Mouse (Mus musculus) urinary bladder, adult 2 months (tissue): ENCODE data around the gene Cym. TPM values are rescaled to one million over a fixed set of nuclear protein-coding genes. Genes with fewer than 3 reads are reported as not detected.

Experiments used
- DNase-seq: peaks from one replicate; pipeline ENCODE4 v3.0.0; 2022; ENCODE audit warnings: low spot score
- polyA plus RNA-seq: library from polyadenylated mRNA; depleted of rRNA; stranded (reverse); fragments of >200 nt; gene quantifications from 2 replicates; pipeline ENCODE4 v1.2.3, GENCODE M21; 2012

Gene Cym
- polyA plus RNA-seq, 1 experiment: not detected

DNA sequence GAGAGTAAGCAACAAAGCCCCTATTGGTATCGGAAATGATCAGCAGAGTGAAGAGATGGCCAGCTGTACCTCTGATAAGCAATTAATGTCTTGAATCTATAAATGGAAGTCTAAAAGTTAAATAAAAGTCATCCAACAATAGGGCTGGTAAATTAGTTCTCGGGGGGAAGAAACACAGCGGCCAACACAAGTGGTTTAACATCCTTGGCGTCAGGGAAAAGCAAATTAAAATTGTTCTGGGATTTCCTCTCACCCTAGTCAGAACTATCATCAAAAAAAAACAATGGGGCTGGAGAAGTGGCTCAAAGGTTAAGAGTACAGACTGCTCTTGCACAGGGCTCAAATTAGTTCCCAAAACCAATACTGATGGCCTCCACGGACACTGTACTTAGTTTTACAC lies 4.3 kb upstream of the Cym start:
- no peak for DNase-seq

DNA sequence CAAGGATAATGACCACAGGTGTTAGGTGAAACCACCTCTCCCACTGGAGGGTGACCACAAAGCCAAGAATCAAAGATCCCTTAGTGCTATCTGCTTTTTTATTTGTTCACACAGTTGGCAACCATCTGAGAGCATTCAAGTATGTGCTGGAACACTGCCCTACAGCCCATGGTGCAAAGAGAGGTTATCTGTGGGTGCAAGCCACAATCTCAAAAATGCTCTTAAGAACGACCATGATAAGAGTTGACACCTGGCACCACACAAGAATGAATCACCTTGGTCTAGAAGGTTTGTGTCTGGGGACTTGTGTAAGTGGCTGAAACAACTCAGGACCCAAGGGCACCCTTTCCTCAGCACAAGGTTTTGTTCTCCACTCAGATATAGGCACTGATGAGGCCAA lies 1.7 kb upstream of the Cym start:
- no peak for DNase-seq

DNA sequence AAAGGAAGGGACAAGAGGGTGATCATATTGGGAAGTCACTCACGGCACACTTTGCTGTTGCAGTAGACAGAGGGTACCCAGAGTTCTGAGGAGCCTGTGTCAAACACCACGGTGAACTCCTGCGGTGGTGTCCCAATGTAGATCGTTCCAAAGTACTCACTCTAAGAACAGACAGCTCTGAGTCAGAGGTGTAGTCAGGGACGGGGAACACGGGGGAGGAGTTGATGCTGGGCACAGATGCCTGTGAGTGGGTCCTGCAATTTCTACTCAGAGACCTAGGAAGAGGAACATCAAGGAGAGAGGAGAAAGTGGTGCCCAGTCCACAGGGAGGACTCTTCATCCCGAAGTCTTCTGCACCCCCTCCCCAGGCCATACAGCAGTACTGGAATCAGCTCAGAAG lies 3.0 kb downstream of the Cym start:
- DNase-seq: no peak

DNA sequence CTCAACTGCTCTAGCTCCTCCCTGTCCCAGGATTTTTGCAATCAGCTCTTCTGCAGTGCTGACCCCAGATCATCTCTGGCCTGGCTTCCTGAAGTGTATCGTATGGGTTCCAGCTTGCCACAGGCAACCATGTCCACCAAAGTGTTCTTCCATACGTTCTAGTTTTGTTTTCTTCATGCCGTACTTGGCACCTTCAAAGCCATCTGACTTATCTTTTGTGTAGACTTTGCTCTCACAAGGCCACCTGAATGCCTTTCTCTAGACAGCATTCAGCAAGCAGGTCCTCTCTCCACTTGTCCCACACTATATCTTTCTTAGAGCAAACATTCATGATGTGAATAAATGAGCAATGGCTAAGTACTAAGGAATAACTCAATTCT lies 4.4 kb downstream of the Cym start:
- DNase-seq: no peak

DNA sequence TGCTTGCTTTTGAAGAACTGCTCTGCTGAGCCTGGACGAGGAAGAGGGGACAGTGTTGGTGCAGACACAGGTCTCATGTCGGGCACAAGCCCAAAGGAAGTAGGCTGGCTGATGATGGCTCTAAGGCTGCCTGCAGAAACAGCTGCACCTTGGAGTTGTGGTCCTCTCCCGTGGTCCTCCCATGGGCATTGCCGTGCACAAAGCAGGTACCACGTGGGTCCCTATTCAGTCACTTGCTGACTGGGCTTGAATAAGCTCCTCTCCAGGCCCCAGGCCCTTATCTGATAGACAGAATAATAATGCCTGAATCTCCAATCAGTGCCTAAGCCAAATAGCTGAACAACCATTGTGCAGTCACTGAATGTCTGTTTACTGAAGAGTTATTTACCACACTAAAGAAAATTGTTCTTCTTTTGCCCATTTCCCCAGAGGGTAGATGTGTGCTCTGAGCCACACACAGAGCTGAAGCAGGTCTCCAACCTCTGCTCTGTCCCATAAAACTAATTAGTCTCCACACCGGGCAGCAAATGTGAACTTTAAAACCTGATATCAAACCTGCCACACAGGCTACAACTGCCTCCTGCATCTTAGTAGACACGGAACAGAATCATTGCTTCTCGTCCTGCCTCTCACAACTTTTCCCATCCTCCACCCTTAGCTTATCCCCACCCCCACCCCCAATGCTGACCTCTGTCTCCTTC lies 5.0 kb downstream of the Cym start:
- no peak for DNase-seq

DNA sequence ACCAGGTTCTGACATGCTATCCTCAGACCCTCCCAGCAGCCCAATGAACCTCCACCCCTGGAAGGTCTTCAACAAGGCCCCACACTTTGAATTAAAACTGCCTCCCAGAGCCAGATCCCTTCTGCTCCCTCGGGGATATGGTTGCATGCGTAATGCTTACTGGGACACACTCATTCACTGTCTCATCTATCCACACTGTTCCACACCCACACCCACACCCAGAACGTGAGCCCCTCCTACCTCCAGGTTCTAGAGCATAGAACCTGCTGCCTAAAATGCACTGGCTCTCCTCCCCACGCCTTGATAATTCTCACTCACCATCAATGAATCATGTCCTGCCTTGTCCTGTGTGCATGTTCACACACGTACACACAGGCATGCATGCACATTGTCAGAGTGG lies 6.9 kb downstream of the Cym start:
- no peak for DNase-seq

DNA sequence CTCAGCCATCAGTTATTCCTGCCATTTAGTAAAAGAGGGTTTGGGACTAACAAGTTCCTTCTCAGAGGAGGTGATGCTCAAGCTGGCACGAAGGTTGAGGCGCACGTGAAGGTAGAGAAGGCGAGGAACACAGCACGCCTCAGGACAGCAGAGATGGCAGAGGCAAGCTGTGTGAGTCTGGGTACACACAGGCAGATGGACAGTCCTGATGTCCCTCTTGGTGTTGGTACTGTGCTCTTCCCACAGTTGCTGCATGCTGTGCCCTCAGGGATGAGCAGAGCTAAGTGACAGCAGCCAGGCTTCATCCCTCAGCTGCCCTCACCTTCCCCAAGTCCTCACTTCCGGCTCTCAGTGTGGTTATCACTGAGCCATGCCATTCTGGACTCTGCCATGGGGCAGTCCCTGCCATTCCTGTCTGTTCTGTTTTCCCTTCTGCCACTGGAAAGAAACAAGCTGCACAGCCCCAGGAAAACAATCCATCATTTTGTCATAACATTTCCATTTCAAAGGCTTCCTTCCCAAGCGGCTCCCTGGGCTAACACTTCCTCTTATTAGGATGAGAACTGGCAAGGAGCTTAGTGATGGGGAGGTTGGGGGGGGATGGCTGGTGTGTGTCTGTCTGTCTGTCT lies 13.8 kb downstream of the Cym start:
- no peak for DNase-seq

DNA sequence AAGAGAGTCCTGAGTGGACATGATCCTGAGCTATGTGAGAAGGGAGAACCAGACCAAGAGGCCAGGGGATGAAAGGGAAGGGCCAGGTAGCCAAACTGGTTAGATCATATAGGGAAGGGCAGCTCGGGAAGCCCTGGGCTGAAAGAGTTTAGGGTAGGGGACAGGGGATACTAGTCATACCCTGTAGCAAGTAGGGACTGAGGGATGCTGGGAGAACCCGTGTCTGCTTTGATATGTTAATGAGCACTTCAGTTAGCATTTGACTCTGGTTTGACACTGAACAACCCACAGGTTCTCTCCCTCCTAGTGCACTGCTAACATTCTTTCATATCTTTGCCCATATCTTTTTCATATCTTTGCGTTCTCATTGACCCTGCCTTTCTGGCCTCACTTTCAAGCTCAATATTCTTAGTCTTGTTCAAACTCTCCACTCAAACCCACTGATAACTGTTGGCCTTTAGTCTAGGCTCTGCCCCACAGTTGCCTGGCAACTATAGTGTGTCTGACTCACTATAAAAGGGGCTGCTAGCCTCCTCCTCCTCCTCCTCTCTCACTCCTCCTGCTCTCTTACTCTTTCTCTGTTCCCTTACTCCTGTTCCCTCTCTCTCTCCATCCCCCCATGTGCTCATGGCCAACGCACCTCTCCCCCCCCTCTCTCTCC lies 14.9 kb downstream of the Cym start:
- DNase-seq: no peak

DNA sequence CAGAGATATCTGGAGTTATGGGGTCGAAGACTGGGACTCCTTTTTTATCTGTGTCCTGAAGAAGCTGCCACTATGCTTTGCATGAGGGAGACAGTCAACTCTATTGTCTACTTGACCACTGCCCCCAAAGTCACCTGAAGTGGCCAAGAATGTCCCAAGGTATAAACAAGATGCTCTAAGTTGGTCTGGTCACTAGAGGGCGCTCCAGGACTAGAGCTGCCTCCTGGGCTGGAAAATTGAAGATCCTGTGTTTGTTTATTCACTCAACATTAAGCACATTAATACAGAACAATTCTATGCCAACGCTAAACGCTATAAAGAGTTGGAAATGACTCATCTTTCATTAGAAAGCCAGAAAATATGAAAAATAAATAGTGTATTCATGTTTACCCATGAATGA lies 15.5 kb downstream of the Cym start:
- DNase-seq: peak; percentile 42

DNA sequence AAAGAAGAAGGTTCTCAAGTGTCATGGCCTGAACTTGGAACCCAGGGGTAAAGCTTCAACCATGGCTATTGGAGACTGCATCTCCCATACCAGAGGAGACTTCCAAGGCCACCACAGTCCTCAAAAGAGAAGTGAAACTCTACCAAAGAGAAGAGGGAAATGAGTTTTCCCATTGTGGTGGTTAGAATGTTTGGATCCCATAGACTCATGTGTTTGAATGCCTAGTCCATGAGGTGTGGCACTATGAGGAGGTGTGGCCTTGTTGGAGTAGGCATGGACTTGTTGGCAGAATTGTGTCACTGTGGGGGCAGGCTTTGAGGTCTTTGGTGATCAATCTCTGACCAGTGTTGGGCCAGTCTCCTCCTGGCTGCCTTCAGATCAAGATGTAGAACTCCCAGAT lies 16.4 kb downstream of the Cym start:
- no peak for DNase-seq

DNA sequence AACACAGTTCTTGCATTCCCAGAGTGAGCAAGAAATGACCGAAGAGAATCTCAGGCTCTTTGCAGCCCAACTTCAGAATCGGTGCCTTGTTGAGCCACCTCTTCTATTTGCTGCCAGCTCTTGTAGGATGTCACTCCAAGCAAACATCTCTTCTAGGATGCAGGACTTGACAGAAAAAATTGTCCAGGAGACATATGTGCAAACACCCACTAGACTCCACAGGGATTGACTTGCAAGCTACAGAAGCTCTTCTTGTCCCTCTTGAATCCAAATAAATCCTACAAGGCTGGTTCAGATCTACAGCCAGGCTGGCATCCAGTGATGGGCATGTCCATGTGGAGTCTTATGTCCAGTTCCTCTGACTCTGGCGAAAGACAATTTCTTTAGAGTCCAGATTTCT lies 17.1 kb downstream of the Cym start:
- no peak for DNase-seq

DNA sequence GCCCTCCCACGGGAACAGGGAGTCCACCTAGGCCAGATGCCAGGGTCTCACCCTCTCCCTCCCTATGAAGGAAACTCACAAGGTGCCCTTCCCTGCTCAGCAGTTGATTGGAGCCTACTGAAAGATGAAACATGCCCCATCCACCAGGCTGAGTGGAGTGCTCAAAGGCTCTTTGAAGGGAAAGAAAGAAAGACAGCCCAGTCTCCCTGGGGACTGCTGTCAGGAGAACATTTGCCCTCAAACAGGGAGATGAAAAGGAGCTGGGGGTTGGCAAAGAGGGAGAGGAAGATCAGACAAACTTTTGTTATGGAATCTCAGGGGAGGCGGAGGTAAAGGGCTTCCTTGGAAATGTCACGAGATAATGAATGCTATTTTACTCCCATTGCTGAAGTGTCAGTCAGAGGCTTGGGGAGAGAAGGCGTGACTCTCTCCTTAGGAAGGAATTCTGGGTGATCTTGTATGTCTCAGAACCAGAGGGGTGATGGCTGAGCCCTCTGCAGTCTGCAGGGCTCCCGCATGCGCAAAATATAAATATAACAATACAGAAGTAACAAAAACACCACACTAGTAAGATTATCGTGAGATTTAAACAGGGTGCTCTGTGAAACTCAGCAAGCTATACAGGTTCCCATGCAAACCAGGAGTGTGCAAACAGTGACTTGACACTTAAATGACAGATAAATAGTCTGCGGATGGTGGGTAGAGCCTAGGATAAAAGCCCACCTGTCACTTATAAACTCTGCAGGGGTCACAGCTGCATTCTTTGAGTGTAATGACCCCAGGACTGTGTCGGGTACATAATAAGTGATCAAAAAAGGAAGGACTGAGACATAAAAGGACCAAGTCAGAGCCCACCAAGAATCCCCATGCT lies 20.0 kb downstream of the Cym start:
- DNase-seq: no peak

DNA sequence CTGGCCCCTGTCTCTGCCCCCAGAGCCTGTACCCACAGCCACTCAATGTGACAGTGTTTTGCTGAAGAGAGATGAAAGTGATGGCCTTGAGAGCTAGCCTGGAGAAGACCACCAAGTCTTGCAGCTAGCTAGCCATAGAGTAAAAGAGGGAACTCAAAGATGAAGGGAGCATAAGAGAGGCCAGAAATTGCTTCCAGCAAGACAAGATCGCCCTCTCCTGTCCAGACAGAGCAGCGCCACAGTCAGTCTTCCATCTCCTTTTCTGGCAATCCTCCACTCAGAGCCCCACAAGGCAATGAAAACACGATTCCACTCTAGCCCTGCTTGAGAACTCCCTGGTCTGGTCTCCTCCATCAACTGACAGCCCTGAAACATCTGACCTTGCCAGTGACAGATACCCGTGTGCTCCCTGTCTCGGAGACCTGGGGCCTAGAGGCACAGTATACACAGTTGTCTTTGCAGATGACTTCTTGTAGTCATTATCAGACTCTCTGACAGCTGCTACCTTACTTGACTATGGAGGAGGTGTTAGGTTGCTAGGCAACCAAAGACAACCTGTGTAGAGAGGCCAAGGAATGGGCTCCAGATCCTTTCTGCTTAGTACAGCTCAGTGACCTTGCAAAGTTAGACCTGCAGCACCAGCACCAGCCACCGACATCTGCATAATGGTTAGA lies 33.2 kb downstream of the Cym start:
- no peak for DNase-seq

DNA sequence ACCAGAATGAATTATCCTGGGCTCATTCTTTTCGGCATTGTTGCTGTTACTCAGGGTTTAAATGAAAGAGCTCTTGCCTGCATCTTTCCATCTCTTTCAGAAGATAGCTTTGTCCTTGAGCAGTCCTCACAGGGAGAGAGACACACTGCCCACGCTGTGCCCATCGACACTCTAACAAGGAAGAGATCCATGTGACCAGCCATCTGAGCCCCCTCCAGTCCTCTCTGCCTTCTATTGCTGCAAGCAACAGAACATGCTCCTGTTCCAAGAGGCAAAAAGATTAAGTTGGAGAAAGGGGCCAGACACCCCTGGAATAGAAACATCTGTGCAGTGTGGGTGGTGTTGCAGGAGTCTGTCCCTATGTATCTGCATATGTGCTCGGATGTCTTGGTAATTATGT lies 34.5 kb downstream of the Cym start:
- no peak for DNase-seq

DNA sequence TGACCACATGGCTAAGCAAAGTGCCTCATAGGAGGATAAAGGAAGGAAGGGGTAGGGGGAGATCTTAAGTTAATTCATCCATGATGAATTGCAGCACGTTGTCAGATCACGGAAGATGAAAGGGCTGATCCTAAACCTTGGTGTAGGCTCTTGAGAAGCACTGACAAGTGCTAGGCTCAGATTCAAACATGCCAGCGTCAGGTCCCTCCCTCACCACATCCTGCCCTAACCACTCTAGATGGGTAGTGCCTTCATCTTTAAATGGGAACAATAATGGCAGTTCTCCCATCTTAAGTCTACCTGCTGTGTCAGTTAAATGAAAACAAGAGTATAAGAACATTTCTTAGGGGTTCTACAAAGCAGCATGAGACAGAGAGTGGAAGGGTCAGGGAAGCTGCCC lies 35.9 kb downstream of the Cym start:
- no peak for DNase-seq

DNA sequence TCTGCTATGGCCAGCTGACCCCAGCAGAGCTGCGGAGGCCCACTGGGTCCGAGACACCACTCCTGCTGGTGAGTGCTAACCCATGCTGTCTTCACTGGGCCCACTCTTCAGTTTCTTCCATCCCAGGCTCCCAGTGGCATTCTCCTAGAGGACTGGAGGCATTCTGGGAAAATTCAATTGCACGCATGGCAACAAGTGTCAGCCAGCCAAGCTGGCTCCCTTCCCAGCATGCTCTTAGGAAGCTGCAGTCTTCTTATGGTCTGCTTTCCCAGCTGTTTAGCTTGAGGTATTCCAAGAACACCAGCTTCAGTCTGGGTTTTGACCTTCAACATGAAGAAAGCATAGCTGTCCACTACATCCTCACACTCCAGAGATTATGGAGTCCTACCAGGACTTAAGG lies 38.4 kb downstream of the Cym start:
- no peak for DNase-seq

DNA sequence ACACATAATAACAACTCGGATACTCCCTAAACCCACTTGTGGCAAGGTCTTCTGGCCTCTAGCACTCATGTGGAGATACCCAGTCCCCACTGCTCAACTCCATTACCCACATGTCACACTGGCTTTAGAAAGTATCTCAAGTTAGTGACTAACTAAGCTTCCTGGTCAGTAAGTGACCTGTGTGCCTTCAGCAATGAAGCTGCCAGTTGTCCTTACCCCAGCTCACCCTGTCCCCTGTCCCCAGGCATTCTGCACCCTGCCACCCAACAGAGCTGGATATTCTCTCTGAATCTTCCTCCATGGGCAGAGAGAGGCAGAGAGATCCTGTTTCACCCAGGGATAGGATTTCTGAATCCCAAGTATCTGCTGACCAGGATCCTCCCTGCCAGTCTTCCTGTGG lies 38.8 kb downstream of the Cym start, which contains the start of gene Kcna10:
Gene Kcna10, plus strand, starts transcription at position 301 of the 400 bp plus-strand sequence.
- DNase-seq: no peak

DNA sequence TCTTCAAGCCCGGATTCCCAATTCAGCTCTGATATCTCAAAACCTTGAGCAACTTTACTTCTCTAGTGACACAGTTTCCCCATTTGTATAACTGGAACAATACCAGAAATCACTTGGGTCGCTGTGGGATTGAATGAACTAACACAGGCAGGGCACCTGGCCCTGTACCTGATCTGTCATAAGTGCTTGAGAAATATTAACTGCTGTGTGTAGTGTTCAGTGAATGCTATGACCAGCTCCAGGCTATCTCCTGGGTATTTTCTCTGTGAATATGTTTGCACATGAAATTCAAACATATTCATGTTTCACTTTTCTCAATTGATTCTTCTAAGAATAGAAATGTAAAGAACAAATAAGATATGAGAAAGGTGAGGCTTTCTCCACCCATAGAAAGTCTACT lies 40.7 kb downstream of the Cym start:
- DNase-seq: no peak

DNA sequence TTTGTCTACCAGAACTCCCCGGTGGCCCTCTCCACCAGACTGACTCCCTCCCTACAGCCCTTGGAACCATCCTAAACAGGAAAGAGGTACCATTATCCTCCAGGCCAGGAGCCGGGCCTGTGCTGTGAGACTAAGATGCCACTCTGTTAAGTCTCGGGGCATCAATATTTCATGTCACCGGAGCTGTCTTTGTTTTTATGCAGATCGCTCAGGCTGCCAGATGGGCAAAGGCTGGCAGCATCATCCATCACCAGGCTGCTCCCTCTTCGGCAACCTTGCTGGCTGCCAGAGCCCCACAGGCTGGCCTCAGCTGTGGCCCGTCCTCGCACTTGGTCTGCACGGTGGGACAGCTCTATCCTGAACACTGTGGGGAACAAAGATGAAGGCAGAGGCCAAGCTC lies 45.0 kb downstream of the Cym start:
- no peak for DNase-seq

DNA sequence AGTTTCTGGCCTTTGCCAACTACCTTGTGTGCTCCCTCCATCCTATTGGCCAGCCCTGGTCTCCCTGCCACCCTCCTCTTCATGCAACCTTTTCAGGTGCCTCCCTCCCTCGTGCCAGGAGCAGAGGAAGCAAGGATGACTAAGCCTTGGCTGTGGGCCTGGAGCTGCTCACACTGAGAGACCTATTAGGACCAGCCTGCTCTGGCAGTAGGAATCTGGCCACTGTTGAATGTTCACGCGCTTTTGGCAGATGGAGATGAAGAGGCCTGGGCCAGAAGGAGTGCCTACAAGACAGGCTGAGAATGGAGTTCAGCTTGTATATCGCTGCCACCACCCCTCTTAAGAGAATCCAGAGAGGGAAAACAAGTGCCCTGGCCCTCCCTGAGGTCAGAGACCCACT lies 46.0 kb downstream of the Cym start:
- no peak for DNase-seq

DNA sequence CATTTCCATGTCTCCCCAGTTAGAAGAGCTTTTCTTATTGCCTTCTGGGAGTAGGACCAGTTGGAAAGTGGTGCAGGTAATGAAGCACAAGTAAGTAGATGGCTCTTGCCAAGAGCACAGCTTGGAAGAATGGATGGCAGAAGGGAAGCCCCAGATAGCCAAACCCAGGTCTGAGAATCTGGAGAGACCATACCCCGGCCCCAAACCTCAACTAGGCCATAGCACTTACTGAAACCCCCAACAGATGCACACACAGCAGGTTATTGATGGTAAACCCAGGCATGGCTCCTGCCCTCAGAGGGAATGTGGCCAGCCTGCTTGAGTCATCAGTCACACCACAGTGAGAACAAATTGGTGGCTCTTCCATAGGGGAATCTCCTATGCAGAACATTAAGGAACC lies 49.0 kb downstream of the Cym start:
- no peak for DNase-seq

DNA sequence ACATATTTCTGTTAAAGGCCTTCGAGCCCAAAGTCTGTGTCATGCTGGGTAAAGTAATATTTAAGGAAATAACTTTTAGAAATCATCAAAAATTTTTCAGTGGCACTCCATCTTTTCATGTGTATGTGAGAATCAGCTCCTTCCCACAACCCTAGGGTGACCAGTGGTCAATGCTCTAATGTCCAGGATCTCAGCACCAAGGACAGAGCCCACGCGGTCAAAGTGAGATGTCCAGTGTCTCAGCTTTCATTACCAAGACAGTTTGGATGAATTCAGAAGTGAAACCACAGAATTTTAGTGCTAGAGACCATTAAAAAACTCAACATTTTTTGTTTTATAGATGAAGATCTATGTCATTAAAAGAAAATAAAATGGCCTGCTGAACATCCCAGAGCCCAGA lies 49.6 kb downstream of the Cym start:
- no peak for DNase-seq
